Mouse (Mus musculus): ENCODE data around the gene Spen. TPM values are rescaled to one million over a fixed set of nuclear protein-coding genes. Genes with fewer than 3 reads are reported as not detected.

Spen gene
- polyA plus RNA-seq, 1 experiment = 9.1 TPM

GRCm38 (mm10) chr4:141488670-141489069 is 49.7 kb downstream of the Spen start:
- WGBS = 91% methylated on average over 4 of the region's 4 CpGs
- no peak for DNase-seq (ENCODE audit: low read depth, low spot score)

- DNase-seq (ENCODE audit: low read depth, low spot score) = no peak
- 94% methylated on average over 11 of the region's 11 CpGs for WGBS
Measured at GRCm38 (mm10) chr4:141487581-141487980, 50.8 kb downstream of the Spen start.

DNA sequence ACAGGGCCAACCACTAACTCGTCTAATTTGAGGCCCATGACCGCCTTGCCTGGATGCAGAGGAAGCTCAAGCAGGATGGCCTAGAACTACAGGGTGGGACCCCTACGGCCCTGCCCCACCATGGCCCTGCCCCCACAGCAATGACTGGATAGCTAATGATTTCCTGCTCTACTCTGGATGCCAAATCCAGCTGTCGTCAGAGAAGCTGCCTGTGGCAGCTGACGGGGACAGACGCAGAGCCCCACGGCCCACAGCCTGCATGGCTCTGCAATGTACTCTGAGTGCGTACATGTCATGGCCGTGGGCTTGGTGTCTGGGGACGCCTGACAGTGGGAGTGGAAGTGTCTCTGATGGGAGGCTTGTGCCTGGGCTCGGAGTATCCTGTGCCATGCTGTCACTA is 54.3 kb downstream of the Spen start:
- no peak for DNase-seq (ENCODE audit: low read depth, low spot score)
- WGBS = 78% methylated on average over 11 of the region's 11 CpGs

DNA sequence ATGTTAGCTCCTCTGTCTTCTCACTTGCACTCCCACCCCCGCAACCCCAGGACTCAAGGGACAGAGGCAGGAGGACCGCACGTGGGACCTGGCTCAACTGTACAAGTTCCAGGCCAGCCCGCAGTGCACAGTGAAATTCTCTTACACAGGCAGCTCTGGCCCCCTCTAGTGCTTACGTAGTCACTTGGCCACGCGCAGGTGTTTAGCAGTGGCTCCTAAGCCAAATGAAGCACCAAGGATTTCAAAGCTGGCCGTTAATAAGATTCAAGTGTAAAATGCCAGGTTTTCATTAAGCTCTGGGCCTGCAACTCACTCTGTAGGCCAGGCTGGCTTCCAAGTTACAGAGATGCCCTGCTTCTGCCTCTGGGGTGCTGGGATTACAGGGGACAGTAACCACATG is 59.0 kb downstream of the Spen start:
- no peak for DNase-seq (ENCODE audit: low read depth, low spot score)
- WGBS = 92% methylated on average over 8 of the region's 8 CpGs

DNA sequence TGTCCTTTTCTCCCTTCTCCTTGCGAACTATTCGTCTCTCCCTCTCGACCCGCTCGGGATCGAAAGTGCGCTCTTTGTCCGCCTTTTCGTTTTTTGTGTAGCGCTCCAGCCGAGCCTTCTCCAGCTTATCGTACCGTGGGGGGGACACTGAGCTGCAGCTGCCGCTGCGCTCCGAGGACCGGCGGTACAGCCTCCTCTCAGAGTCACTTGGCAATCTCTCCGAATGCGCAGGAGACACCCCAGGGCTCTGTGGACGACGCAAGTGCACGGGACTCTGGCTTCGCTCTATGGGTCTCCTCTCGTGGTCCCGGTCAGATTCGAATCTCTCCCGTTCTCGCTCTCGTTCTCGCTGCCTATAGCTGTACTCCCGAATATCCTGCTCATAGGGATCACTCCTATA is 59.6 kb downstream of the Spen start:
- 93% methylated on average over 32 of the region's 32 CpGs for WGBS
- DNase-seq (ENCODE audit: low read depth, low spot score) = no peak

DNA sequence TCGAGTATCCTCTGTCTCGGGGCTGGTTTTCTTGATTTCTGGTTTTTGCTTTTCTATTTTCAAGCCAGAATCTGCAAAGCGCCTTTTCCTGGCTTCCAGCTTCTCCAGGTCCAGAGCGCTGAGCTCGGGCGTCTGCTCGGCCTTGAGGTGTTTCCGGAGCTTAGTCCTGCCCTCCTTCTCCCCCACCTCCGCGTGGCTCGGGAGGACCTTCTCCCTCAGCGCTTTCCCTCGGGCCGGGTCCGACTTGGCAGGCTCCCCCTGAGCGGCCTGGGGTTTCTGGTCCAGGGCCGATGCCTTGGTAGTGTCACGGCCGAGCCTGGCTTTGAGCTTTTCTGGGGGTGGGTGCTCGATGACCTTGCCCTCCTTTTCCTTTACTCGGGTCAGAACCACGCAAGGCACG is 60.2 kb downstream of the Spen start:
- WGBS = 76% methylated on average over 23 of the region's 23 CpGs
- DNase-seq (ENCODE audit: low read depth, low spot score) = no peak

DNA sequence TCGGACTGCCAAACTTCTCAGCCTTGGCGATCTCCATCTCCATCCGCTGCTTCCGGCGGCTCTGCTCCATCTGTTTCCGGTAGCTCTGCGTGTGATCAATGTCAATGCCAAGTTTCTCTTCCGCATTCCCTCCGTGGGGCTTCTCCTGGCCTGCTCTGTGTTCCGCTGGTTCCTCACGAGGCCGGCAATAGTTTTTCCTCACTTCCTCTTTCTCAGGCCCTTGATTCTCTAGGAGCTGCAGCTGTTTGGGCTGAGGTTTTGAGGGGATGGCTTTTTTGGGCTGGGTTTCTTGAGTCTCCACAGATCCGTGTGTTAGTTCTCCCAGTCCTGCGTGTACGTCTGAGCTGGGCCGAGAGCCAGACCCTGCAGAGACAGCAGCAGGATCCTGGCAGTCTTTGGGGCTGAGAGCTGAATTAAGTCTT is 60.7 kb downstream of the Spen start:
- 60% methylated on average over 16 of the region's 16 CpGs for WGBS
- no peak for DNase-seq (ENCODE audit: low read depth, low spot score)

GRCm38 (mm10) chr4:141474431-141474830 is 64.0 kb downstream of the Spen start:
- WGBS = 90% methylated on average over 19 of the region's 19 CpGs
- DNase-seq (ENCODE audit: low read depth, low spot score) = no peak

GRCm38 (mm10) chr4:141472641-141473321 is 65.6 kb downstream of the Spen start:
- WGBS = 96% methylated on average over 32 of the region's 32 CpGs
- DNase-seq (ENCODE audit: low read depth, low spot score) = no peak

DNA sequence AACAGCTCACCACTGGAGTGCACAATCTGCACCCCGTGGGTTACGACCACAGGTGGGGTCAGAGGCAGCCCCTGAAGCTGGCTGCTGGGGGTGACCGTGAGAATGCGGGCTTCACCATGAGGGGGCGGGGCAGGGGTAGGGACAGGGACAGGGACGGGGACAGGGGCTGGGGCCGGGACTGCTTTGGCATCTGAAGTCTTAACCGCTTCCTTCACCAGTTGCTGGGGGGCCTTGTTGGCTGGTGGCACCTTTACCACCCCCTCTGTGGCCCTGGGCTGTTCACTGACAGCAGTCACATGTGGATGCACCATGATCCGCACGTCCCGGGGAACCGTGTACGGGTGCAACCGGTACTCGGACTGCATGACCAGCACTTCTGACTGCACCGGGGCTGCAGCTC is 66.9 kb downstream of the Spen start:
- 97% methylated on average over 16 of the region's 16 CpGs for WGBS

GRCm38 (mm10) chr4:141469343-141469742 is 69.1 kb downstream of the Spen start:
- 89% methylated on average over 9 of the region's 9 CpGs for WGBS
- DNase-seq (ENCODE audit: low read depth, low spot score) = no peak

More for the DNA sequence above, 66.9 kb downstream of the Spen start:
- DNase-seq (ENCODE audit: low read depth, low spot score) = no peak

- DNase-seq (ENCODE audit: low read depth, low spot score) = no peak
Measured at GRCm38 (mm10) chr4:141468576-141468975, 69.8 kb downstream of the Spen start.

DNA sequence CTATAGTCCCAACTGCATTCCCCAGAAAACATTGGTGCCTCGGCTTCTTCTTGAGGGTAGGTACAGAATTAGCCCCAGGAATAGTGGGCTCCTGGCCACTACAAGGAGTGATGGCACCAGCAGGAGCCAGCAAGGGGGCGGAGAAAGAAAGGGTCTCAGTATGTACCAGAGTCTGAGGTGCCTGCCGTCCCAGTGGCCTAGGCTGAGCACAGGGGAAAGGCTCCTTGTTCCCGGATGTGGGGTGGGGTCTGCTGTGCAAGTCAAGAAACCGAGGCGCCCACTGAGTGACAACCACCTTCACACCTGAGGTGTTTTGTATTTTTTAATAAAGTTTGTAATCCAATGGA is 70.8 kb downstream of the Spen start:
- 83% methylated on average over 6 of the region's 6 CpGs for WGBS
- DNase-seq (ENCODE audit: low read depth, low spot score) = no peak

More at GRCm38 (mm10) chr4:141468576-141468975, 69.8 kb downstream of the Spen start:
- 35% methylated on average over 10 of the region's 10 CpGs for WGBS

GRCm38 (mm10) chr4:141466844-141467580 is 71.4 kb downstream of the Spen start:
- 64% methylated on average over 15 of the region's 15 CpGs for WGBS
- DNase-seq (ENCODE audit: low read depth, low spot score) = no peak

- DNase-seq (ENCODE audit: low read depth, low spot score) = no peak
- WGBS = 94% methylated on average over 16 of the region's 16 CpGs
Measured at GRCm38 (mm10) chr4:141466289-141466795, 72.1 kb downstream of the Spen start.

DNA sequence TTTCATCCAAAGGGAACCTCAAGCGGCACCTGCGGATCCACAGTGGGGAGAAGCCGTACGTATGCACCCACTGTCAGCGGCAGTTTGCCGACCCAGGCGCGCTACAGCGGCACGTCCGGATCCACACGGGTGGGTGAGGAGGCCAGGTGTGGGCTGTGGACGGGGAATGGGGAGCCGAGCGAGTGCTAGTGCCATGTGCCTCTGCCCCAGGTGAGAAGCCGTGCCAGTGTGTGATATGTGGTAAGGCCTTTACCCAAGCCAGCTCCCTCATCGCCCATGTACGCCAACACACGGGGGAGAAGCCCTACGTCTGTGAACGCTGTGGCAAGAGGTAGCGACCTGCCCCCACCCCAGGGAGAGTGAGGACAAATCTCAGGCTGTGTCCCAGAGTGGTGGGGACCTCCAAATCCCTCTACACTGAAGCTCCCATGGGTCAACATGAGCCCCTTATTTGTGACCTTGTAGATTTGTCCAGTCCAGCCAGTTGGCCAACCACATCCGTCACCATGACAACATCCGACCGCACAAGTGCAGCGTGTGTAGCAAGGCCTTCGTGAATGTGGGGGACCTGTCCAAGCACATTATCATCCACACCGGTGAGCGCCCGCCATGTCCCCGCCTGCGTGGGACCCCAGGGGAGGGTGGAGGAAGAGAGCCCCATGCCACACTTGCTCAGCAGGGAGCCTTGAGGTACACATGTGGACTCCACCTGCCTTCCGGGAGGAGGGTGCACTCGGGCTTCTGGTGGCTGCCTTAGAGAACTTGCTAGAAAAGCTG is 72.7 kb downstream of the Spen start:
- no peak for DNase-seq (ENCODE audit: low read depth, low spot score)
- WGBS = 94% methylated on average over 34 of the region's 34 CpGs

DNA sequence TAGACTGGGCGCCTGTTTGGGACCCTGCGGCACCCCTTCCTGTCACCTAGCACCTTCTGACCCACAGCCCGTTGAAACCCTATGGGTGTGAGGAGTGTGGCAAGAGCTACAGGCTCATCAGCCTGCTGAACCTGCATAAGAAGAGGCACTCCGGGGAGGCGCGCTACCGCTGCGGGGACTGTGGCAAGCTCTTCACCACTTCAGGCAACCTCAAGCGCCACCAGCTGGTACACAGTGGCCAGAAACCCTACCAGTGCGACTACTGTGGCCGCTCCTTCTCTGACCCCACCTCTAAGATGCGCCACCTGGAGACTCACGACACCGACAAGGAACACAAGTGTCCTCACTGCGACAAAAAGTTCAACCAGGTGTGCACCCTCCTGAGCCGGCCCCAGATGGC is 73.7 kb downstream of the Spen start:
- 85% methylated on average over 16 of the region's 16 CpGs for WGBS
- no peak for DNase-seq (ENCODE audit: low read depth, low spot score)

DNA sequence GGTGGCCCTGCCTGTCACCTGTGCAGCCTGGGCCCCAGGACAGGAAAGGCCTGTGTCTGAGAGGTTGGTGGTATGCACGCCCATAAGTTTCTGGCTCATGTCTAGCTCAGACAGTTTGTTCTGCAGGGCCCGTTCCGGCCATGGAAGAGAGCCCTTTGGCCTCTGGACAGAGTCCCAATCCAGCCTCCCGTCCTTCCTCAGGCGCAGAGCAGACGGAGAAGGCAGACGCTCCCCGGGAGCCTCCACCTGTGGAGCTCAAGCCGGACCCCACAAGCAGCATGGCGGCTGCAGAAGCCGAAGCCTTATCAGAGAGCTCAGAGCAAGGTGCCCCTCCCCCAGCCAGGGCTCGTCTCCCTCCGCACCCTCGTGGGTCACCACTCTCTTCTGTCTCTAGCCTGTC is 74.9 kb downstream of the Spen start:
- 78% methylated on average over 14 of the region's 14 CpGs for WGBS
- DNase-seq (ENCODE audit: low read depth, low spot score) = no peak

DNA sequence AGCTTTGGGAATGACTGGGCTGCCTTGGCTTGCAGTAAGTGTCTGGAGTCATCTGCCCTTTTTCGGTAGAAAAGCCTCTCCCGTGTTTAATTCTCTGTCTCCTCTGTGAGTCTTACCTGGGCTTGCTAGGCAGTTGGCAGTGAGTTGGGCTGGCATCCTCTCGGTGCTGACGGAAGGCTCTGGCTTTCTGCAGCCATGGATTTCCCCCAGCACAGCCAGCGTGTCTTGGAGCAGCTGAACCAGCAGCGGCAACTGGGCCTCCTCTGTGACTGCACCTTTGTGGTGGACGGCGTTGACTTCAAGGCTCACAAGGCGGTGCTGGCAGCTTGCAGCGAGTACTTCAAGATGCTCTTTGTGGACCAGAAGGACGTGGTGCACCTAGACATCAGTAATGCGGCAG is 76.8 kb downstream of the Spen start:
- WGBS = 89% methylated on average over 12 of the region's 12 CpGs
- DNase-seq (ENCODE audit: low read depth, low spot score) = no peak

DNA sequence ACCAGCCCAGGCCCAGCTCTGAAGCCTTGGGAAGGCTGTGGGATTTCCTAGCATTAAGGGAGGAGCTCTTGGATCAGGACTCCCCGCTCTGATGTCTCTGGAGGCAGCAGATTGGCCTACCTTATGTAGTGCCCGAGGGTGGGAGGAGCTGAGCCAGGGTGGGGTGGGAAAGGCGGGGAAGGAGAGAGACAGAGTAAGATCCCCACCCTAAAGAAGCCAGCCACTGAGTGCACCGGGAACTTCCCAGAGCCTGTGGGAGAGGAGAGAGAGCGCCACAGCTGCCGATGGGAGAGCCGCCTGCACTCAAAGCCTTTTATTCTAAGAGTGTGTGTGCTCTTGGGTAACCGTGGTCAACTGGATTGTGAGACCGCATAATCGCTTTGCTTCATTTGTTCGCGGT is 77.3 kb downstream of the Spen start:
- no peak for DNase-seq (ENCODE audit: low read depth, low spot score)
- 54% methylated on average over 12 of the region's 12 CpGs for WGBS
